Mouse (Mus musculus): ENCODE measurements around the gene Eif4a1. TPM values are rescaled to one million over a fixed set of nuclear protein-coding genes. Genes with fewer than 3 reads are reported as not detected.
A peak's percentile ranks its signal among the peaks of the same experiment; 100 is the strongest.
"Not testable (repeated sequence)": the region's sequence is repeated elsewhere in the genome, so short reads cannot be mapped to it uniquely, and the experiment has no call there.

Gene Eif4a1
- total RNA-seq, 1 experiment from 2014 or later: 624 TPM

DNA sequence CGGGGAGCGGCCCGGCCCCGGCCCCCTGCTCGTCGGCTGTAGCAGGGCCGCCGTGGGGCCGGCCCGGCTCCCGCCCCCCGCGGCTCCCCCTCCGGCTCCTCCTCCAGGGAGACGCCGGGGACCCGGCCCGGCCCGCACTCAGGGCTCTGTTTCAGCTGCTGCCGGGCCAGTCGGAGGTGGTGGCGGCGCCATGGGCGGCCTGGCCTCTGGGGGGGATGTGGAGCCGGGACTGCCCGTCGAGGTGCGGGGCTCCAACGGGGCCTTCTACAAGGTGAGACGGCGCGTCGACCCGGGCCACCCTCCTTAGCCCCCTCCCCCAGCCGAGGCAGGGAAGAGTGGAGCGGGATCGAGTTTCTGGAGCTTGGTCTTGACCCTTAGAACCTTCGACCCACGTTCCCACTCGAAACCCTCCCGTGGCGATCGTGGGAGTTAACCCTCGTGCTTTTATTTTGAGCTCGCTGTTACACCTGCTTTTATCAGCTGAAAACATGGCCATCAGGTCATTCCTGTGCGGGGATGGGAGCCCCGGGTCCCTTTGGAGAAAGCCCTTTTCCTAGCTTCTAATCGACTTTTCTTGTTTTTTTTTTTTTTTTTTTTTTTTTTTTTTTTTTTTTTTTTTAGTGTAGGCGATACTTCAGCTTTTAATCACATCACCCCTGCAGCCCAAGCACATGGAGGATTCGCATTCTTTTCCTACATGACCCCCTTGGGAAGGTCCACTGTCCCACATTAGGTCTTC is 38.9 kb downstream of the Eif4a1 start:
- DNase-seq: no peak

DNA sequence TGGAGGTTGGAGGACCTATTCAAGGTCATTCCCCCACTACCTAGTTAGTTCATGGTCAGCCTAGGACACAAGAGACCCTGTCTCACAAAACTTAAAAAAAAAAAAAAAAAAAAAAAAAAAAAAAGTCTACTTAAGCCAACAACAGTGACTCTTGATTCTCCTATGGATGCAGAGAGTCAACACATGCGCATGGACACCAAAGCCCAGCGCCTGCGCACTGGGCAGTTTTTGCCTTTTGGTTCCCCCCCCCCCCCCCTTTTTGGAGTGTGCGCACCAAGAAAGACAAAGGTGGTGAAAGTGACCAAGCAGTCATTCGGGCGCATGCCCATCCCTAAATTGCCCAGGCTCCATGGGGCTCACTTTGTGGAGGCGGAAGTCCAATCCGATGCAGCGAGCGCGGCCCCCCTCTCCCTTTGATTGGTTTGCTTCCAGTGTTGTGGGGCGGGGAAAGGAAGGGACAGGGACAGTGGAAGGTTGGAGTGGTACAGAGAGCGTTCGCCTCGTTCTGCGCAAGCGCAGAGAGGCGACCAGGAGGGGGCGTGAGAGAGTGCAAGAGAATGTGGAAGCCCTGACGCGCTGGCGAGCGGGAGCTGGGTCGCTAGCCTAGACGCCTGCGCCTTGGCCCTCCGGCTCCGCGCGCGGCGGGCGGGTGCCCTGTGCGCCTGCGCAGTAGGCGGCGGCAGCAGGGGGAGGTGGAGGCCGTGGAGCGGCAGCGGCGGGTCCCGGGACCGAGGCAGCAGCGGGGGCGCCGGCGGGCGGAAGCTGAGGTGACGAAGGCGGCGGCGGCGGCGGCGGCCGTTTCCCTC is 39.7 kb downstream of the Eif4a1 start, which contains the start of gene Fxr2:
Gene Fxr2, plus strand, starts transcription at position 707 of the 806 bp plus-strand sequence.
- peak; percentile 99 for DNase-seq

DNA sequence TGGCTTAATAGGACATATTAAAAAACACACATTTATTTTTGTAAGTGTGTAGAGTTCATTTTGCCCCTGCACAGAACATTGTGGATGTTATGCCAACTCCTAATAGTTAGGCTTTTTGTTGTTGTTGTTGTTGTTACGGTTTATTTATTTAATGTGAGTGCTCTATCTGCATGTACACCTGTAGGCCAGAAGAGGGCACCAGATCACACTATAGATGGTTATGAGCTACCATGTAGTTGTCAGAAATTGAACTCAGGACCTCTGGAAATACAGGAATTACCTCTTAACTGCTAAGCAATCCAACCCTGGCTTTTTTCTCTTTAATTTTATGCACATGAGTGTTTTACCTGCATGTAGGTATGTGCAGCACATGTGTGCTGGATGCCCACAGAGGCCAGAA is 42.4 kb downstream of the Eif4a1 start:
- no peak for DNase-seq

DNA sequence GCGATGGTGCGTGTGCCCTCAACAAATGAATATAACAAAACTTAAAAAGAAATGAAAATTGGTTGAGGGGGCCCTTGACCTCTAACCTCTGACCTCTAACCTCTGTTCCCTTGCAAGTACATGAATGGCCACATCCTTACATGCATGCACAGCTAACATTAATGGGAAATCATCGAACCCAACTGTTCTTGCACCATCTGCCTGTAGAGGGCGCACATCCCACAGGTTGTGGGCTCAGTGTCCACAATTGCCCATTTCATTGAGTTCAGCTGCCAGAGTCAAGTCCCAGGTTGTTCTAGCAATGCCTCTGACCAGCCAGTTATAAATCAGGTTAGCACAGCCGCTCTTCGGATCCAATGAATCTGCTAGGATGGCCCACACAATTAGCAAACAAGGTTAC is 43.9 kb downstream of the Eif4a1 start:
- DNase-seq: peak; percentile 77

DNA sequence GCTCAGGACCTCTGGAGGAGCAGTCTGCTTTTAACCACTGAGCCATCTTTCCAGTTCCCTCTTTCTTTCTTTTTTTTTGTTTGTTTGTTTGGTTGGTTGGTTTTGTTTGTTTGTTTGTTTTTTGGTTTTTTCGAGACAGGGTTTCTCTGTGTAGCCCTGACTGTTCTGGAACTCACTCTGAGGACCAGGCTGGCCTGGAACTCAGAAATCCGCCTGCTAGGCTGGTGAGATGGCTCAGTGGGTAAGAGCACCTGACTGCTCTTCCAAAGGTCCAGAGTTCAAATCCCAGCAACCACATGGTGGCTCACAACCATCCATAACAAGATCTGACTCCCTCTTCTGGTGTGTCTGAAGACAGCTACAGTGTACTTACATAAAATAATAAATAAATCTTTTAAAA is 47.9 kb downstream of the Eif4a1 start:
- not testable (repeated sequence) for DNase-seq

DNA sequence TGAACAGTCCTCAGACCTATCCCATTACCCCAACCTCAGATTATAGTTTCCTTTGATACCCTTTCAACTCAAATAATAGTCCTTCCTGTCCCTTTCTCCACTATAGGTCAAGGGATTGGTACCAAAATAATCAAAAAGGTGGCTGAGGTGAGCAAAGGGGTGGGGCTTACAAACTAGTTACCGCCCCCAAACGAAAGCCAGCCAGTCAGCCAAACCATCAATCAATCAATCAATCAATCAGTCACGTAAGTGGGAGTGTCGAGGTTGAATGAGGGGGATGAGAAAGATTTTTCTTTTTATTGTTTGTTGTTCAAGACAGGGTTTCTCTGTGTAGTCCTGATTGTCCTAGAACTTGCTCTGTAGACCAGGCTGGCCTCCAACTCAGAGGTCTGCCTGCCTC is 49.2 kb downstream of the Eif4a1 start:
- no peak for DNase-seq

DNA sequence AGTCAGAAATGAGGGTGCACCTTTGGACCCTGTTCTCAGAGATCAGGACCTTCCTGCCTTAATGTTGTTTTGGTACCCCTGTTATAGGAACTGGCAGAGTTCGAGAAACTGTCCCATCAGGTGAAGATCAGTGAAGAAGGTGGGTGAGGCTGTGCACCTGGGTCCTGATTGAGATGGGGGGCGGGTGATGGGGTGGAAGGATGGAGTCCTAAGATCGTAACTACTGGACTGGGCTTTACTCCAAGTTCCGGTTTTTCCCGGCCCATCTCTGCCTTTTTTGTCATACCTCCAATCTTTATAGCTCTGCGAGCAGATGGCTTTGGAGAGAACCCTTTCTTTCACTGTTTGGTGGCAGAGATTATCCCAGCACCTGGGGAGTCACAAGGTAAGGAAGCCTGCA is 49.8 kb downstream of the Eif4a1 start:
- DNase-seq: no peak

DNA sequence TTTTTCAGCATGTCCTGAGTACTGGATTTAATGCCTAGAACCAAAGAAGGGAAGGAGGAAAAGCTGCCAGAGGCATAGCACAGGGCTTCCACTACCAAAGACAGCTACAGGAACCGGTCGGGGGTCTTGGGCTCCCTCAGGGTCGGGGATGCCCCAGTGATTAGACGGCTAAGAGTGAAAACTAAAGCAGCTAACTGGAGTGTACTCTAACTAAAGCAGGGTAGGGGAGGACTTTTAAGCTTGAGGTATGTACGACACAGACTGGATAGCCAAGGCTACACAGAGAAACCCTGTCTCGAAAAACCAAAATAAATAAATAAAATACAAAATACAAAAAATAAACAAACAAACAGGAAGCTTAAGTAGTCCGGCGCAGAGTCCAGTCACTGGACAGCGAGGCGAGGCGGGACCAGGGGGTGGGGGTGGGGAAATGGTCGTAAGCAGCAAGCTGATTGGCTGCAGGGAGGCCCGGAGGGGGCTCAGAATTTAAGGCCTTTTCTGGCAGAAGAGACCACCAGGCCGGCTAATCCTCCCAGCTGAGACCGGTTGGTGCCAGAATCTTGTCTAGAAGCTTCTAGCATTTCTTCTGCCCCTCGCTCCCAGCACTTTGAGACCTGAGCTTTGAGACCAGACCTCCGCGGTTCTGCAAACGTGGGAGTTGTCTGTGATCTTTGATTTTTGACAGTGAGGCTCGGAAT is 50.5 kb downstream of the Eif4a1 start, which contains the start of gene Sat2:
Gene Sat2, plus strand, starts transcription at position 454 of the 698 bp plus-strand sequence.
- DNase-seq: peak; percentile 63

DNA sequence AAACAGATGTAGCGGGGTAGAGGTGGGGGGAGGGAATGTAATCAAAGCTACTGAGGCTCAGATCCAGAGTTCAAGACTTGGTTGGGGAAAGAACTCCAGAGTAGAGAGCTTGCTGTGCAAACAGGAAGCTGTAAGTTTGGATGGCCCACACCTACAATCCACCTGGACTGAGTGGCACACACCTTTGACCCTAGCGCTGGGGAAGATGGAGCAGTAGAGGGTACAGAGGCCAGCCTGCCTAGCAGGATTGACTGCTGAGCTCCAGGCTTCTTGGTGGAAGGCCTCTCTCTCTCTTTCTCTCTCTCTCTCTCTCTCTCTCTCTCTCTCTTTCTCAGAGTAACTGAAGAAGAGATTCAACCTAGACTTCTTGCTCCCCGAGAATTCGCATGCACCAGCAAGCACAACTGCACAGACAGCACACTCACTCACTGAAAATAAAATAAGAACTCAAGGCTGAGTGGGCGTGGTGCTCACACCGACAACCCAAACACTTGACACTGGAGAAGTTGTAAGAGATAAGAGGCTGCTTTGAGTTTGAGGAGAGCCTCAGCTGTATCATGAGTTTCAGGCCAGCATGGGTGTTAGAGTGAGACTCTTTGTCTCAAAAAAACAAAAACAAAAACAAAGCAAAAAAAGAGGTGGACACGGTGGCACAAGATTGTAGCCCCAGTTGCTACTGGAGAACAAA is 51.7 kb downstream of the Eif4a1 start:
- DNase-seq: no peak

DNA sequence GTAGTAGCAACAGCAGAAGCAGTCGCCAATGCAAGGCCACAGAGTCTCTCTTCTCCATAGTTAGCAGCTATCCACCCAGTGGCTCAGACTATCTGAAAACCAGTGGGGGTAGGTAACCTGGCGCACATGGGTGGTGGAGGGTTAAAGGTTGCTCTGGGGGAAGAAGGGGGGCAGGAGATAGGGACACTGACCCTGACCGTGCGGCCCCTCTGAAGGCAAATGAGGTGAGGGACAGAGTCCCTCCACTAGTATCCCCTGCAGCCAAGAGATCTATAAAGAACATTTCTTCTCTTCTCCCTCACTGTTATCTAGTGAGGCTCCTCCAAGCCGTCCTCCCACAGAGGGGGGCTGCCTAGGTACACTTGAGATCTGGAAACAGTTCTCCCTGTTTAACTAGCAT is 54.4 kb downstream of the Eif4a1 start, which contains the start of gene Shbg:
Gene Shbg, minus strand, starts transcription at position 101 of the 400 bp plus-strand sequence.
- DNase-seq: no peak

Small RNA genes lying within 50 kb of the gene (microRNA-seq; reads per million reads assigned to microRNA genes)
- 3.6 to 4.5 reads per million in 2 experiments for gene Mir1934
- gene Mir467f: 0 reads per million in 2 experiments

Other genes starting within 250 kb of the Eif4a1 start
- gene Dnah2, start 123.3 kb downstream of the Eif4a1 start, total RNA-seq (2021): 0.05 and 0.76 TPM in 2 replicates
- gene Efnb3, start 112.2 kb downstream of the Eif4a1 start, total RNA-seq (2021): 0.38 and 1.5 TPM in 2 replicates
- 12.5 and 12.9 TPM in 2 replicates for gene Wrap53, start 92.2 kb downstream of the Eif4a1 start, total RNA-seq (2021)
- gene Trp53, start 92.1 kb downstream of the Eif4a1 start, total RNA-seq (2021): 74.1 and 81.7 TPM in 2 replicates
- gene Atp1b2, start 66.5 kb downstream of the Eif4a1 start, total RNA-seq (2021): 34.0 and 38.0 TPM in 2 replicates
- gene Shbg, start 54.5 kb downstream of the Eif4a1 start, total RNA-seq (2021): not detected in 2 replicates
- 6.7 and 16.9 TPM in 2 replicates for gene Sat2, start 50.4 kb downstream of the Eif4a1 start, total RNA-seq (2021)
- gene Fxr2, start 39.4 kb downstream of the Eif4a1 start, total RNA-seq (2021): 89.7 and 101 TPM in 2 replicates
- 0.39 TPM in 1 of 2 replicates, not detected in the other for gene Sox15, start 17.1 kb downstream of the Eif4a1 start, total RNA-seq (2021)
- 123 and 137 TPM in 2 replicates for gene Mpdu1, start 9.8 kb downstream of the Eif4a1 start, total RNA-seq (2021)
- 14.2 and 22.6 TPM in 2 replicates for gene Cd68, start 6.3 kb downstream of the Eif4a1 start, total RNA-seq (2021)
- gene Senp3, start 9.7 kb upstream of the Eif4a1 start, total RNA-seq (2021): 91.6 and 91.8 TPM in 2 replicates
- gene Tnfsf13, start 13.4 kb upstream of the Eif4a1 start, total RNA-seq (2021): 3.8 and 4.1 TPM in 2 replicates
- 16.6 and 25.6 TPM in 2 replicates for gene Tnfsf12, start 23.4 kb upstream of the Eif4a1 start, total RNA-seq (2021)
- gene Tnfsfm13, start 23.7 kb upstream of the Eif4a1 start, total RNA-seq (2021): 3.8 and 4.6 TPM in 2 replicates
- 98.5 and 101 TPM in 2 replicates for gene Polr2a, start 86.2 kb upstream of the Eif4a1 start, total RNA-seq (2021)
- not detected in 2 replicates for gene Slc35g3, start 89.5 kb upstream of the Eif4a1 start, total RNA-seq (2021)
- gene Zbtb4, start 93.5 kb upstream of the Eif4a1 start, total RNA-seq (2021): 39.5 and 65.8 TPM in 2 replicates
- 1.8 and 2.4 TPM in 2 replicates for gene Chrnb1, start 123.5 kb upstream of the Eif4a1 start, total RNA-seq (2021)
- 3.6 and 3.9 TPM in 2 replicates for gene Fgf11, start 129.4 kb upstream of the Eif4a1 start, total RNA-seq (2021)
- gene Tmem102, start 133.2 kb upstream of the Eif4a1 start, total RNA-seq (2021): not detected in 2 replicates
- not detected in 2 replicates for gene Gm39566, start 142.9 kb upstream of the Eif4a1 start, total RNA-seq (2021)
- not detected in 2 replicates for gene Spem2, start 146.0 kb upstream of the Eif4a1 start, total RNA-seq (2021)
- gene Spem1, start 149.8 kb upstream of the Eif4a1 start, total RNA-seq (2021): not detected in 2 replicates
- 18.6 and 19.7 TPM in 2 replicates for gene Nlgn2, start 165.4 kb upstream of the Eif4a1 start, total RNA-seq (2021)
- 149 and 152 TPM in 2 replicates for gene Tmem256, start 166.1 kb upstream of the Eif4a1 start, total RNA-seq (2021)
- gene Plscr3, start 174.0 kb upstream of the Eif4a1 start, total RNA-seq (2021): 43.8 and 52.9 TPM in 2 replicates
- not detected in 2 replicates for gene Tnk1, start 186.3 kb upstream of the Eif4a1 start, total RNA-seq (2021)
- gene Tmem95, start 205.6 kb upstream of the Eif4a1 start, total RNA-seq (2021): not detected in 2 replicates
- 4.4 and 4.9 TPM in 2 replicates for gene Kctd11, start 209.0 kb upstream of the Eif4a1 start, total RNA-seq (2021)
- gene Acap1, start 223.1 kb upstream of the Eif4a1 start, total RNA-seq (2021): 0.30 TPM in 1 of 2 replicates, not detected in the other
- 1.2 and 2.6 TPM in 2 replicates for gene 2810408A11Rik, start 228.6 kb upstream of the Eif4a1 start, total RNA-seq (2021)
- 52.4 and 55.5 TPM in 2 replicates for gene Neurl4, start 228.6 kb upstream of the Eif4a1 start, total RNA-seq (2021)
- gene Gps2, start 241.5 kb upstream of the Eif4a1 start, total RNA-seq (2021): 62.5 and 70.2 TPM in 2 replicates
- gene Eif5a, start 249.5 kb upstream of the Eif4a1 start, total RNA-seq (2021): 542 and 558 TPM in 2 replicates